Mouse (Mus musculus): Measurements from ENCODE around the gene Rapgef5. TPM values are rescaled to one million over a fixed set of nuclear protein-coding genes. Genes with fewer than 3 reads are reported as not detected.

Gene Rapgef5
- polyA plus RNA-seq, 1 experiment from 2014 or later = 5.6 TPM

- Histone ChIP-seq H3K27me3 (ENCODE audit: control insufficient read depth, insufficient read depth, low read length) (no peaks in the 10 kb centered on the region), H3K36me3 (ENCODE audit: control insufficient read depth, insufficient read depth, low read length) (no peaks in the 10 kb centered on the region), H3K4me3 (ENCODE audit: low read depth, low read length) (no peak overlapping the region), H3K27ac (replicated peaks) (no peak overlapping the region), H3K9me3 (ENCODE audit: control insufficient read depth, low read length) (no peaks in the 10 kb centered on the region), H3K9ac (ENCODE audit: low read length) (no peak overlapping the region), H3K4me1 (replicated peaks; ENCODE audit: control insufficient read depth, insufficient read depth) (no peaks in the 10 kb centered on the region), H3K4me2 (replicated peaks; ENCODE audit: low read depth) (no peak overlapping the region)
- TF ChIP-seq EP300 (optimal IDR thresholded peaks at IDR 0.05) (no peak), CTCF (IDR thresholded peaks at IDR 0.05; ENCODE audit: low read depth) (no peak)
- 62% methylated on average over 12 of the region's 12 CpGs for WGBS
- DNase-seq (ENCODE audit: low spot score) (no peak), ATAC-seq (ENCODE audit: low FRiP score, low TSS enrichment) (no peak)
Observed at GRCm38 (mm10) chr12:117806007-117806451, 289.8 kb downstream of the Rapgef5 start.

GRCm38 (mm10) chr12:117806470-117806869 lies 290.2 kb downstream of the Rapgef5 start:
- WGBS = 89% methylated on average over 4 of the region's 4 CpGs
- Histone ChIP-seq H3K27me3 (ENCODE audit: control insufficient read depth, insufficient read depth, low read length) (no peaks in the 10 kb centered on the region), H3K27ac (replicated peaks) (no peak overlapping the region), H3K9me3 (ENCODE audit: control insufficient read depth, low read length) (no peaks in the 10 kb centered on the region), H3K4me3 (ENCODE audit: low read depth, low read length) (no peak overlapping the region), H3K36me3 (ENCODE audit: control insufficient read depth, insufficient read depth, low read length) (no peaks in the 10 kb centered on the region), H3K4me1 (replicated peaks; ENCODE audit: control insufficient read depth, insufficient read depth) (no peaks in the 10 kb centered on the region), H3K4me2 (replicated peaks; ENCODE audit: low read depth) (no peak overlapping the region), H3K9ac (ENCODE audit: low read length) (no peak overlapping the region)
- no peak for DNase-seq (ENCODE audit: low spot score)
- no peak for ATAC-seq (ENCODE audit: low FRiP score, low TSS enrichment)
- no peak for TF ChIP-seq EP300 (optimal IDR thresholded peaks at IDR 0.05)
- no peak for TF ChIP-seq CTCF (IDR thresholded peaks at IDR 0.05; ENCODE audit: low read depth)

DNA sequence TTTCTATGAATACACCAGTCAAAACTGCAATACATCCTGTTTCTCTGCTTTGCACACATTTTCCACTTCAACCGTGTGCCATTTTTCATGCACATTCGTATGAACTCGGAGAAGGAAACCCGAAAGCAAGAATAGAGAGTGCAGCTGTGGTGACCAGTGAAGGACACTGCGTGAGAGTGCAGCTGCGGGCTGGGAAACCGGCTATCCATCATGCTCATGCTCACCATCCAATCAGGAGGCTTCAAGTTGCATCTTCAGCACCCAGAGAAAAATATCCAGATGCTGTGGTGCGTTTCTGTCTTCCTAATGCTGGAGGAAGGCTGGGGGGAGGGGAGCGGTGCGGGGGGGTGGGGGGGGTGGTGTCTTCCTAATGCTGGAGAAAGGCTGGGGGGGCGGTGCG lies 291.4 kb downstream of the Rapgef5 start:
- ATAC-seq (ENCODE audit: low FRiP score, low TSS enrichment) = no peak
- Histone ChIP-seq H3K4me2 (replicated peaks; ENCODE audit: low read depth) (no peak overlapping the region), H3K27ac (replicated peaks) (no peak overlapping the region), H3K4me1 (replicated peaks; ENCODE audit: control insufficient read depth, insufficient read depth) (no peaks in the 10 kb centered on the region), H3K27me3 (ENCODE audit: control insufficient read depth, insufficient read depth, low read length) (no peaks in the 10 kb centered on the region), H3K36me3 (ENCODE audit: control insufficient read depth, insufficient read depth, low read length) (no peaks in the 10 kb centered on the region), H3K9me3 (ENCODE audit: control insufficient read depth, low read length) (no peaks in the 10 kb centered on the region), H3K9ac (ENCODE audit: low read length) (no peak overlapping the region), H3K4me3 (ENCODE audit: low read depth, low read length) (no peak overlapping the region)
- DNase-seq (ENCODE audit: low spot score) = no peak
- no peak for TF ChIP-seq CTCF (IDR thresholded peaks at IDR 0.05; ENCODE audit: low read depth)
- TF ChIP-seq EP300 (optimal IDR thresholded peaks at IDR 0.05) = no peak
- WGBS = 25% methylated on average over 10 of the region's 12 CpGs

DNA sequence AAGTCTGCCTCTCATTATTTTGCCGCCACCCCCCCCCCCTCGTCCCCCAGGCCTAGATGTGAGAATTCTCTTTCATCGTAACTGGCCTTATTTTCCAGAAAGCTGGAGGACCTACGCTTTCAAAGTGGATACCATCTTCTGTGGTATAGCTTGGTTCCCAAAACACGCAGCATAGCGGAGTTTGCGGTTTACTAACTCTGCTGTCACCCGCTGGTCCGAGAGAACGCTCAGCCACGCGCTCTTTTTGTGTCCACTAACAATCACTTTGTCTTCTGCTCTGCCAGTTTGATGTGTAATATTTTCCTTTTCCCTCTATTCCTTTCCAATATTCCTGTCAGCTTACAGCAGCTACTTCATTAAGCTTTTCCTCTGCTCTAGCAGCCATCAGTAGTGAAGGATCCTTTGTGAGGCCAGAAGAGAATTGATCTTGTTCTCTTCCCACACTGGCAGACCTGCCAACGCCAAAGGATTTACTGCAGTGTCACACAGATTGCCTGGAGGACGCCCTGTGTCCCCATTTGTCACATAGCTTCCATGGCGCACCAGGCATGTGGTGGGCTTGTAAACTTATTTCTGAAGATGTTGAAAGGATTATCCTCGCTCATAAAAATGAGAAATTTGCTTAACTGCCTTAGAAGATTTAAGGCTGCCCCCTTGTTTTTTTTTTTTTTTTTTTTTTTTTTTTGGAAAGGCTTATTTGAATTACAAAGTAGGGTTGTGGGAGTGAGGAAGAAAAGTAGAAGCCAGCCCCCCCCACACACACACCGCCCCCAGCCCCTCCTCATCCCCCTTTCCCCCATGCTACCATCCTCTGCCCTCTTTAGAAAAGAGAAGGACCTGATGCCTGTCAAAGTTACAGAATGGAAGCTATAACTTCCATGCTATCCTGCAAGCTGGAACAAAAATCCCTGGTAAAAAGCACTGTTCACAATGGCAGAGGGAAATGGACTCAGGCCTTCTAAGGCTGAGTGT lies 292.4 kb downstream of the Rapgef5 start:
- Histone ChIP-seq H3K4me2 (replicated peaks; ENCODE audit: low read depth) (0 out of 2 replicates have a peak overlapping the region, but pooled peaks have one; percentile 5), H3K4me3 (ENCODE audit: low read depth, low read length) (no peak overlapping the region), H3K9ac (ENCODE audit: low read length) (no peak overlapping the region), H3K27ac (replicated peaks) (no peak overlapping the region), H3K9me3 (ENCODE audit: control insufficient read depth, low read length) (no peaks in the 10 kb centered on the region), H3K36me3 (ENCODE audit: control insufficient read depth, insufficient read depth, low read length) (no peaks in the 10 kb centered on the region), H3K4me1 (replicated peaks; ENCODE audit: control insufficient read depth, insufficient read depth) (no peaks in the 10 kb centered on the region), H3K27me3 (ENCODE audit: control insufficient read depth, insufficient read depth, low read length) (no peaks in the 10 kb centered on the region)
- WGBS = 55% methylated on average over 17 of the region's 17 CpGs
- no peak for TF ChIP-seq EP300 (optimal IDR thresholded peaks at IDR 0.05)
- TF ChIP-seq CTCF (IDR thresholded peaks at IDR 0.05; ENCODE audit: low read depth) = no peak
- no peak for ATAC-seq (ENCODE audit: low FRiP score, low TSS enrichment)
- DNase-seq (ENCODE audit: low spot score) = no peak

All from stomach, postnatal 0 days (tissue).